Mouse (Mus musculus) hindbrain, postnatal 0 days (tissue): ENCODE data around the gene Lmo2. TPM values are rescaled to one million over a fixed set of nuclear protein-coding genes. Genes with fewer than 3 reads are reported as not detected.

Source experiments
- ATAC-seq: fragments of 200-750 bp; cut with Nextera tagmentation; 2 replicates; pipeline ENCODE4 v1.8.0; 2017; ENCODE audit warnings: mild to moderate bottlenecking, moderate TSS enrichment, moderate library complexity
- DNase-seq: peaks from one replicate; pipeline ENCODE4 v3.0.0-alpha.2; 2015; ENCODE audit warnings: low spot score
- H3K27ac ChIP-seq: fragments of 300-500 bp; sonication (generic); 2 replicates; pipeline ENCODE4 v1.5.1; 2014; ENCODE audit warnings: mild to moderate bottlenecking
- H3K27me3 ChIP-seq: fragments of 300-500 bp; sonication (generic); 2 replicates; pipeline ENCODE4 v1.6.1; 2014; ENCODE audit warnings: low read length, mixed read lengths; ENCODE audit not compliant: insufficient read depth
- H3K36me3 ChIP-seq: fragments of 300-500 bp; sonication (generic); 2 replicates; pipeline ENCODE4 v1.6.1; 2014; ENCODE audit warnings: low read length, mixed read lengths; ENCODE audit not compliant: insufficient read depth
- H3K4me1 ChIP-seq: fragments of 300-500 bp; sonication (generic); 2 replicates; pipeline ENCODE4 v1.6.1; 2014; ENCODE audit warnings: antibody characterized with exemption, low read length, mixed read lengths; ENCODE audit not compliant: insufficient read depth
- H3K4me2 ChIP-seq: fragments of 300-500 bp; sonication (generic); 2 replicates; pipeline ENCODE4 v1.6.1; 2014; ENCODE audit warnings: low read depth, mild to moderate bottlenecking, low read length, moderate library complexity, mixed read lengths
- H3K4me3 ChIP-seq: fragments of 300-500 bp; sonication (generic); 2 replicates; pipeline ENCODE4 v1.5.1; 2014; ENCODE audit warnings: low read length
- H3K9ac ChIP-seq: fragments of 300-500 bp; sonication (generic); replicated peaks from 2 replicates; pipeline ENCODE4 v1.6.1; 2014; ENCODE audit warnings: mild to moderate bottlenecking, low read length, moderate library complexity, mixed read lengths
- H3K9me3 ChIP-seq: fragments of 300-500 bp; sonication (generic); 2 replicates; pipeline ENCODE4 v1.6.1; 2016; ENCODE audit warnings: low read length, mixed read lengths
- CTCF ChIP-seq: IDR thresholded peaks from 2 replicates; pipeline ENCODE4 v1.5.1; 2016; ENCODE audit warnings: antibody characterized with exemption, control low read depth, low read depth
- WGBS: fragments of 180-500 bp; shearing (Covaris S2); extraction: QIAGEN DNeasy Blood & Tissue Kit; methylation state at CpG from one replicate; pipeline ENCODE4 v1.1.7; 2014; 5-methylcytosine and 5-hydroxymethylcytosine counted together
- polyA plus RNA-seq: library from polyadenylated mRNA; unstranded; fragments of >200 nt; fragmentation: Nextera tagmentation; extraction: Ambion mirVana; gene quantifications from 2 replicates; pipeline ENCODE4 v1.2.1, GENCODE M21; 2015
- total RNA-seq: library from RNA; depleted of rRNA; stranded (reverse); fragments of >200 nt; gene quantifications from 2 replicates; pipeline ENCODE4 v1.2.3, GENCODE M21; 2014

The Lmo2 gene
- total and polyA plus RNA-seq, 2 experiments from 2014 or later, result 25.7 to 31.2 TPM

DNA sequence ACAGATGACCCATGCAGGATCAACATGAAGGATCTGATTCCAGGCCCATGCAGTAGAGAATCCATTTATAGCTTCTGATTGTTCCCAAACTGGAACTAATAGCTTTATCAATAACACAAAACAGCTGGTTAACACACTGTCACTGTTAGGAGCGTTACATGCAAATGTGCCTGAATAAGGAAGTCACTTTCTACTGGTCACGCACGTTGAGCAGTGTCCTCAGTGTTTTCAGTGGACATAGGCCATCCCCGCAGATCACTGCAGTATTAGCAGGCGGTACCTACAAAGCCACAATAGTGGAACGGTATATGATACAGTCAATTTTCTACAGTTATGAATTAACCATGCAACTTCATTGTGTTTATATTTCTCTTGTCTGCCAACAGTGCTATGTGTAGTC, 38.3 kb upstream of the Lmo2 start:
- Histone ChIP-seq H3K4me1 (no peaks in the 10 kb centered on the region), H3K4me2 (no peak overlapping the region), H3K4me3 (no peak overlapping the region), H3K9ac (no peak overlapping the region), H3K9me3 (no peaks in the 10 kb centered on the region), H3K27me3 (no peaks in the 10 kb centered on the region), H3K36me3 (no peaks in the 10 kb centered on the region), H3K27ac (no peak overlapping the region)
- no peak for TF ChIP-seq CTCF
- DNase-seq (no peak), ATAC-seq (no peak)
- WGBS, result 59% methylated on average over 6 of the region's 6 CpGs

DNA sequence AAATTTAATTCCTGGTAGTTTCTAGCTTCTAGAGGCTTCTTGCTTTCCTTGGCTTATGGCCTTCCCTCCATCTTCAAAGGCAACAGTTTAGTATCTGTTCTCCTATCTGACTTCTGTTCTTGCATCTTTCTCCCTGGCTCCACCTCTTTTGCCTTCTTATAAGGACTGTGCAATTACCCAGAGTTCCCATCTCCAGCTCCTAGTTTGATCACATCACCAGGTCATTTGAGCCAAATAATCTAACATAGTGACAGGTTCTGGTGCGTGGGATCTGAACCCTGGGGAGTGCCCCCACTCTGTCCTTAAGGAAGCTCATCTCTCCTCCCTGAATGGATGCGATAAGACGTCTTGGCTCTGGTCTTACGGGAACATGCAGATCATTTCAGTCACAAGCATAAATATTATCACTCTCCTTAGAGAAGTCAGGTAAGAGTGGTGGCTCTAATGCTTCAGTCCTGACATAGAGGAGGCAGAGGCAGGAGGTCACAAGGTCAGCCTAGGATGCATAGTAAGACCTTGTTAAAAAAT, 31.1 kb upstream of the Lmo2 start:
- Histone ChIP-seq H3K4me2 (no peak overlapping the region), H3K27me3 (no peaks in the 10 kb centered on the region), H3K9me3 (no peaks in the 10 kb centered on the region), H3K27ac (no peak overlapping the region), H3K36me3 (no peaks in the 10 kb centered on the region), H3K4me3 (no peak overlapping the region), H3K9ac (no peak overlapping the region), H3K4me1 (0 out of 2 replicates have a peak, but pooled peaks cover 3% of the 10 kb centered on the region)
- ATAC-seq (no peak), DNase-seq (no peak)
- TF ChIP-seq CTCF, result no peak
- 85% methylated on average over 4 of the region's 4 CpGs for WGBS

DNA sequence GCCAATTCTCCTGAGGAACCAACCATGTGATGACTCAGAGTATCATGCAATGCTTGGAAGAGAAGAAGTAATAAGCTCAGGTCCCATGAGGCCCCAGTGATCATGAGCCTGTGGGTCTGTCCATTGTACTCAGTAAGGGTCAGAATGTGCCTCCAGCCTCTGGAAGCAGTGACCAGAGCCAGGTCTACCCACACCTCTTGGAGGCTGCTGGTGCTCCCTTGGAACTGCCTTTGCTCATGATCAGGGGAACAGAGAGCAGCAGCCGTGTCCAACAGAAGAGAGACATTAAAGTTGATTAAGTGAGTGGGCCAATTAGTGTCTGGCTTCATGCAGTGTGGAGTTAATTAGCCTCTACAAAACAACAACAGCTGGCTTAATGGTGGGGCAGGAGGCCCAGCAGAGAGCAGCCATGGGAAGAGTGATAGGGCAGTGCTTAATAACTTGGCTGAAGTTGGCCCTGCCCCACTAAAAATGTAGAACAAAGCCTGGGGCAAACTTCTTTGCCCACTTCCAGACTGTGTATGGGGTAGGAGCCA, 30.1 kb upstream of the Lmo2 start:
- no peak overlapping the region for H3K4me3 ChIP-seq
- no peak overlapping the region for H3K4me2 ChIP-seq
- DNase-seq (peak; percentile 69), ATAC-seq (peak; percentile 85)
- no peak overlapping the region for H3K9ac ChIP-seq
- H3K9me3 ChIP-seq, result no peaks in the 10 kb centered on the region
- H3K4me1 ChIP-seq, result 0 out of 2 replicates have a peak, but pooled peaks cover 3% of the 10 kb centered on the region
- no peaks in the 10 kb centered on the region for H3K27me3 ChIP-seq
- no peak overlapping the region for H3K27ac ChIP-seq
- TF ChIP-seq CTCF, result no peak
- no peaks in the 10 kb centered on the region for H3K36me3 ChIP-seq
- 26% methylated on average over 1 of the region's 1 CpGs for WGBS

DNA sequence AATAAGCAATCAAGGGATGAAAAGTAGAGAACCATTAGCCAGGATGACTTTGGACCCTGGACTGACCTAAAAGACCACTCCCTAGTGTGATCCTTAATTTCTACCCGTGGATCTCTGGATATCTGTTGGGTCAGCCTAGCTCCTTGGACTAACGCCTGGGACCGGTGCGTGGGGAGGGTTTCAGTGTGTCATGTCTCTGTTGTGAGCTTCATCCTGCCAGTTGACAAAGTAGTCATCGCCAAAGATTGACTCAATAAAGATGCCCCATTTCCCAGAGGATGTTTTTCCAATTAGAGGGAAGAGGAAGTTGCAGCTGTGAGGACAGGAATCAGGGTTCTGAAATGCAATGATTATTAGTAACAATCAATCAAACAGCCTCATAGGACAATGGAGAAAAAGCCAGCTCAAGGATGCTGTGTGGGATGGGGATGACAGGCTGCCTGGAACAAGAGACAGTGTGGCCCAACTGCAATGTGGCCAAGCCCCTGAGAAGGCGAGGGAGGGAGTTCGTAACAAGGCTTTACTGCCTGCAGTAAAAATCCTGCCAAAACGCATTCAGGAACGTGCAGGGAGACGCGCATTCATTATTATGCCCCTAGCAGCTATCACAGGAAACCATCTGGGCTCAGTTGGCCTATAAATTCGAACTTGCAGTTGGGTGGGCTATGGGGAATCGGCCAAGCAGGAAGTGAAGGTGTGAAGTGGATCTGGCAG, 27.3 kb upstream of the Lmo2 start:
- TF ChIP-seq CTCF, result no peak
- DNase-seq, result peak; percentile 51
- 32% methylated on average over 13 of the region's 13 CpGs for WGBS
- H3K36me3 ChIP-seq, result no peaks in the 10 kb centered on the region
- H3K9ac ChIP-seq, result no peak overlapping the region
- H3K27ac ChIP-seq, result peak overlapping the region; percentile 20; the same call in 1 of the 2 replicates
- H3K4me3 ChIP-seq, result no peak overlapping the region
- no peak; the same call in 1 of the 2 replicates for ATAC-seq
- no peaks in the 10 kb centered on the region for H3K9me3 ChIP-seq
- 0 out of 2 replicates have a peak, but pooled peaks cover 3% of the 10 kb centered on the region for H3K4me1 ChIP-seq
- H3K27me3 ChIP-seq, result no peaks in the 10 kb centered on the region
- H3K4me2 ChIP-seq, result no peak overlapping the region

DNA sequence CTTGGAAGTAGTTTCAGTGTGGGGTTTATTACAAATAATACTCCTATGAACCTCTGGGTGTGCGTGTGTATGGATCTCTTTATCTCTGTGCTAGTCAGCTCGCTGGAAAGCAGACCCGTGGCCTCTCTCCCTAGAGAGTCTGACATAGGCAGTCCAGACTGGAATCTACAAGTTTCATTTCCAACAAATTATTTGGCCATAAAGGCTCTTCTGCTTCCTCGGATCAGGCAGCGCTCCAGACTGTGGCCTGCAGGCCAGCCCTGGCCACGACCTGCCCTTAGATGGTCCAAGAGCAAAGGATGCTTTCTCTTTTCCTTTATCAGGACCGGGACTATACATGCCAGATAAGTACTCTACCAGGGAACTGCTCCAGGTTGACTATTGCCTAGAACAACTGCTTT, 26.3 kb upstream of the Lmo2 start:
- no peak overlapping the region for H3K9ac ChIP-seq
- ATAC-seq, result no peak
- WGBS, result 67% methylated on average over 7 of the region's 7 CpGs
- H3K27me3 ChIP-seq, result no peaks in the 10 kb centered on the region
- no peak overlapping the region for H3K27ac ChIP-seq
- no peaks in the 10 kb centered on the region for H3K36me3 ChIP-seq
- 0 out of 2 replicates have a peak, but pooled peaks cover 3% of the 10 kb centered on the region for H3K4me1 ChIP-seq
- TF ChIP-seq CTCF, result no peak
- no peak overlapping the region for H3K4me3 ChIP-seq
- H3K4me2 ChIP-seq, result no peak overlapping the region
- no peaks in the 10 kb centered on the region for H3K9me3 ChIP-seq
- no peak for DNase-seq

DNA sequence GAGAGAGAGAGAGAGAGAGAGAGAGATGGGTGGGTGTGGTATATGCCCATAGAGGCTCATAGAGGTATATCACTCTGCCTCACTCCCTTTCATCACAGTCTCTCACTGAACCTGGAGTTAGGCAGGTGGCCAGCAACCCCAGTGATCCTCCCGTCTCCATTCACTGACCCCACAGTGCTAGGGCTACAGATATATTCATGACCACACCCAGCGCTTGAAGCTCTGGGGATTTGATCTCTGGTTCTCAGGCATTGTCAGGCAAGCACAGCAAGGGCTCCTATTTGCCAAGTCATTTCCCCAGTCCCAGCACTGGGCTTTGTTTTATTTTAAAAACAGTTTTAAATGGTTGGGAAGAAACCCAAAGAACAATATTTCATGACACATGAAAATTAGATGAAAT, 25.8 kb upstream of the Lmo2 start:
- Histone ChIP-seq H3K4me1 (0 out of 2 replicates have a peak, but pooled peaks cover 3% of the 10 kb centered on the region), H3K4me3 (no peak overlapping the region), H3K27ac (no peak overlapping the region), H3K4me2 (no peak overlapping the region), H3K9me3 (no peaks in the 10 kb centered on the region), H3K27me3 (no peaks in the 10 kb centered on the region), H3K9ac (no peak overlapping the region), H3K36me3 (no peaks in the 10 kb centered on the region)
- no peak for TF ChIP-seq CTCF
- DNase-seq (no peak), ATAC-seq (no peak)
- 38% methylated on average over 2 of the region's 2 CpGs for WGBS

DNA sequence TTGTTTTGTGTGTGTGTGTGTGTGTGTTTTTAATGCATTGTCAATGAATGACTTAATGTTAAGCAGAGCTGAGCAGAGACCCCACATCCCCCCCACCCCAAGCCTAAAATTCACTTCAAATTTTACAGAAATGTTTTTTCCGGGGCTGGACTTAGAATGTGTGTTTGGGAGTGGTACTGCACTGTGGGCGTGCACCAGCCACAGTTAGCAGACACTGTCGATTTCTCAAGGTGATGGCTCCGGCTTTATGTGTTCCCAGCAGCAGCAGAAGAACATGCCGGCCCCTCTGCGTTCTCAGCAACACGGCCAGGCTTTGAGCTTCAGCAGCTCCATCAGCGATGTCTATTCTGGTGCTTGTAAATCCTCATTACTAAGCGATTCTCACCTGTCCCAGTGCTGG, 25.3 kb upstream of the Lmo2 start:
- Histone ChIP-seq H3K27ac (no peak overlapping the region), H3K4me1 (0 out of 2 replicates have a peak, but pooled peaks cover 3% of the 10 kb centered on the region), H3K4me2 (no peak overlapping the region), H3K9ac (no peak overlapping the region), H3K9me3 (no peaks in the 10 kb centered on the region), H3K4me3 (no peak overlapping the region), H3K36me3 (no peaks in the 10 kb centered on the region), H3K27me3 (no peaks in the 10 kb centered on the region)
- DNase-seq (no peak), ATAC-seq (no peak)
- 76% methylated on average over 9 of the region's 9 CpGs for WGBS
- TF ChIP-seq CTCF, result no peak
